Mouse (Mus musculus) hindbrain, embryonic 16.5 days (tissue): ENCODE measurements around the gene Hnrnpu. TPM values are rescaled to one million over a fixed set of nuclear protein-coding genes. Genes with fewer than 3 reads are reported as not detected.
"Not testable (repeated sequence)": the region's sequence is repeated elsewhere in the genome, so short reads cannot be mapped to it uniquely, and the experiment has no call there.

Source experiments
- ATAC-seq: fragments of 200-750 bp; cut with Nextera tagmentation; 2 replicates; pipeline ENCODE4 v1.8.0; 2017; ENCODE audit warnings: moderate TSS enrichment, moderate library complexity
- H3K27ac ChIP-seq: fragments of 300-500 bp; sonication (generic); 2 replicates; pipeline ENCODE4 v1.5.1; 2014; ENCODE audit warnings: low read depth, mild to moderate bottlenecking, control low read depth, low read length, moderate library complexity
- H3K27me3 ChIP-seq: fragments of 300-500 bp; sonication (generic); replicated peaks from 2 replicates; pipeline ENCODE4 v1.6.1; 2014; ENCODE audit warnings: low read length; ENCODE audit not compliant: control insufficient read depth, insufficient read depth
- H3K36me3 ChIP-seq: fragments of 300-500 bp; sonication (generic); 2 replicates; pipeline ENCODE4 v1.6.1; 2014; ENCODE audit warnings: mild to moderate bottlenecking, low read length, moderate library complexity, mixed read lengths; ENCODE audit not compliant: control insufficient read depth, insufficient read depth
- H3K4me1 ChIP-seq: fragments of 300-500 bp; sonication (generic); 2 replicates; pipeline ENCODE4 v1.6.1; 2014; ENCODE audit warnings: low read depth, low read length; ENCODE audit not compliant: control insufficient read depth, insufficient read depth
- H3K4me2 ChIP-seq: fragments of 300-500 bp; sonication (generic); 2 replicates; pipeline ENCODE4 v1.6.1; 2014; ENCODE audit warnings: mild to moderate bottlenecking, low read length, control low read depth, moderate library complexity
- H3K4me3 ChIP-seq: fragments of 300-500 bp; sonication (generic); 2 replicates; pipeline ENCODE4 v1.5.1; 2014; ENCODE audit warnings: mild to moderate bottlenecking, low read length, control low read depth, moderate library complexity
- H3K9ac ChIP-seq: fragments of 300-500 bp; sonication (generic); 2 replicates; pipeline ENCODE4 v1.6.1; 2014; ENCODE audit warnings: low read depth, mild to moderate bottlenecking, control low read depth, low read length, moderate library complexity
- H3K9me3 ChIP-seq: fragments of 300-500 bp; sonication (generic); 2 replicates; pipeline ENCODE4 v1.6.1; 2014; ENCODE audit warnings: mild to moderate bottlenecking, low read length, moderate library complexity; ENCODE audit not compliant: control insufficient read depth
- WGBS: fragments of 180-500 bp; shearing (Covaris S2); extraction: QIAGEN DNeasy Blood & Tissue Kit; methylation state at CpG from one replicate; pipeline ENCODE4 v1.1.7; 2014; 5-methylcytosine and 5-hydroxymethylcytosine counted together
- polyA plus RNA-seq: library from polyadenylated mRNA; unstranded; fragments of >200 nt; fragmentation: Nextera tagmentation; extraction: Ambion mirVana; gene quantifications from 2 replicates; pipeline ENCODE4 v1.2.1, GENCODE M21; 2015

Hnrnpu gene
- polyA plus RNA-seq, 1 experiment from 2014 or later, result 162 TPM

- no peak for ATAC-seq
- no peaks in the 10 kb centered on the region for H3K27me3 ChIP-seq
- H3K36me3 ChIP-seq, result no peaks in the 10 kb centered on the region
- no peak overlapping the region for H3K4me2 ChIP-seq
- no peaks in the 10 kb centered on the region for H3K9me3 ChIP-seq
- no peak overlapping the region for H3K27ac ChIP-seq
- no peak overlapping the region for H3K4me3 ChIP-seq
- 24% methylated on average over 3 of the region's 3 CpGs for WGBS
- H3K4me1 ChIP-seq, result no peaks in the 10 kb centered on the region
- H3K9ac ChIP-seq, result no peak overlapping the region
These were observed 34.2 kb downstream of the Hnrnpu start for GRCm38 (mm10) chr1:178303425-178303824.

GRCm38 (mm10) chr1:178301261-178301660, 36.3 kb downstream of the Hnrnpu start:
- not testable (repeated sequence) for H3K4me2 ChIP-seq

GRCm38 (mm10) chr1:178294051-178294450, 43.5 kb downstream of the Hnrnpu start:
- Histone ChIP-seq H3K27ac (no peak overlapping the region), H3K36me3 (no peaks in the 10 kb centered on the region), H3K4me3 (no peak overlapping the region), H3K9ac (no peak overlapping the region), H3K27me3 (no peaks in the 10 kb centered on the region), H3K9me3 (no peaks in the 10 kb centered on the region), H3K4me1 (no peaks in the 10 kb centered on the region), H3K4me2 (no peak overlapping the region)
- 100% methylated on average over 1 of the region's 1 CpGs for WGBS
- ATAC-seq, result no peak

More at GRCm38 (mm10) chr1:178301261-178301660, 36.3 kb downstream of the Hnrnpu start:
- not testable (repeated sequence) for H3K36me3 ChIP-seq, ATAC-seq, H3K27ac ChIP-seq, H3K27me3 ChIP-seq, H3K4me3 ChIP-seq, H3K4me1 ChIP-seq, H3K9me3 ChIP-seq, H3K9ac ChIP-seq
- 97% methylated on average over 2 of the region's 2 CpGs for WGBS

GRCm38 (mm10) chr1:178291716-178292115, 45.9 kb downstream of the Hnrnpu start:
- no peaks in the 10 kb centered on the region for H3K27me3 ChIP-seq
- no peaks in the 10 kb centered on the region for H3K4me1 ChIP-seq
- H3K27ac ChIP-seq, result no peak overlapping the region
- H3K36me3 ChIP-seq, result no peaks in the 10 kb centered on the region
- no peak overlapping the region for H3K9ac ChIP-seq
- H3K9me3 ChIP-seq, result no peaks in the 10 kb centered on the region
- no peak overlapping the region for H3K4me3 ChIP-seq
- ATAC-seq, result no peak
- no peak overlapping the region for H3K4me2 ChIP-seq
- WGBS, result 88% methylated on average over 3 of the region's 3 CpGs

DNA sequence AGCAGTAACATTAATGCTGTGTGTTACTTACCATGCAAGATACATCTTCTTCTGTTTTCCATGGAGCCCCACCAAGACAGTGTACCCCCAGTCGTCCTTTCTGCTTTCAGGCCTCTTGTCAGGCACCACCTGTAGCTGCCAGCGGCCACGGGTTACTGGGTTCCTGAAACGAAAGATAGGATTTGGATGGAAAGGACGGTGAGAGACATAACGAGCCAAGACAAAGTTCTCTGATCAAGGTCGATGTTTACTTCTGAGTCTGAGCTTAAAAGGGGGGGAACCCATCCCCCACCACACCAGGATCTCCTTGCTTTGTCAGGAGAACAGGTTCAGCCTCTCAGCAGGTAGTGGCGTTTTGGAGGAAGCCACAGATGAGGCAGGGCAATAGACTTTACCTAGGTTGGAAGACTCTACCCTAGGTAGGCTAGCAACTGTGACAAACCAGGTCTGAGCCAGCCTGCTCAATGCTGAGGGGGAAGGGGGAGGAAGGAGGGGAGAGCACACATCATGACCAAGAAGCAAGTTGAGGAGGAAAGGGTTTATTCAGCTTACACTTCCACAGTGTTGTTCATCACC, 49.9 kb downstream of the Hnrnpu start:
- no peak for ATAC-seq
- Histone ChIP-seq H3K4me3 (no peak overlapping the region), H3K9me3 (peaks cover 4% of the 10 kb centered on the region; the same call in 1 of the 2 replicates), H3K27me3 (no peaks in the 10 kb centered on the region), H3K27ac (no peak overlapping the region), H3K36me3 (no peaks in the 10 kb centered on the region), H3K4me1 (no peaks in the 10 kb centered on the region), H3K4me2 (no peak overlapping the region), H3K9ac (no peak overlapping the region)
- WGBS, result 63% methylated on average over 8 of the region's 8 CpGs

- Histone ChIP-seq H3K27ac (no peak overlapping the region), H3K9ac (no peak overlapping the region), H3K9me3 (peaks cover 4% of the 10 kb centered on the region; the same call in 1 of the 2 replicates), H3K36me3 (no peaks in the 10 kb centered on the region), H3K4me2 (no peak overlapping the region), H3K27me3 (no peaks in the 10 kb centered on the region), H3K4me3 (no peak overlapping the region), H3K4me1 (no peaks in the 10 kb centered on the region)
- no peak for ATAC-seq
- 71% methylated on average over 2 of the region's 2 CpGs for WGBS
These were observed 53.5 kb downstream of the Hnrnpu start for GRCm38 (mm10) chr1:178283946-178284720.

DNA sequence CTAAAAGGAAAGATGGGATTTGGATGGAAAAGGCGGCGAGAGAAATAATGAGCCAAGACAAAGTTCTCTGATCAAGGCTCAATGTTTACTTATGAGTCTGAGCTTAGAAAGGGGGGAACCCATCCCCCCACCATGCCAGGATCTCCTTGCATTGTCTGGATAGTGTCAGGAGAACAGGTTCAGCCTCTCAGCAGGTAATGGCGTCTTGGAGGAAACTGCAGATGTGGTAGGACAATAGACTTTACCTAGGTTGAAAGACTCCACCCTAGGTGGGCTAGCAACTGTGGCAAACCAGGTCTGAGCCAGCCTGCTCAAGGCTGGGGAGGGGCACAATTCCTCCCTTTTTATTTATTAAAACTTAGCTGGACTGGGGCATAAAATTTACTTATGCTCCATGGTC, 54.3 kb downstream of the Hnrnpu start:
- H3K9ac ChIP-seq, H3K9me3 ChIP-seq, H3K27me3 ChIP-seq, H3K4me1 ChIP-seq, H3K4me3 ChIP-seq, H3K36me3 ChIP-seq, H3K4me2 ChIP-seq, H3K27ac ChIP-seq, ATAC-seq: not testable (repeated sequence)
- WGBS, result 86% methylated on average over 3 of the region's 3 CpGs

- Histone ChIP-seq H3K4me1 (peaks cover 7% of the 10 kb centered on the region; the same call in 1 of the 2 replicates), H3K27me3 (no peaks in the 10 kb centered on the region), H3K4me2 (peak overlapping the region; percentile 78), H3K9ac (peak overlapping the region; percentile 92), H3K4me3 (peak overlapping the region; percentile 71), H3K36me3 (no peaks in the 10 kb centered on the region), H3K27ac (peak overlapping the region; percentile 95), H3K9me3 (no peaks in the 10 kb centered on the region)
- ATAC-seq, result peak; percentile 97
- WGBS, result under 1% methylated on average over 81 of the region's 87 CpGs
These were observed 61.3 kb downstream of the Hnrnpu start for GRCm38 (mm10) chr1:178276054-178276911.

GRCm38 (mm10) chr1:178275738-178276053, 61.9 kb downstream of the Hnrnpu start:
- Histone ChIP-seq H3K9me3 (no peaks in the 10 kb centered on the region), H3K27ac (peak overlapping the region; percentile 95), H3K4me3 (peak overlapping the region; percentile 71), H3K36me3 (no peaks in the 10 kb centered on the region), H3K9ac (peak overlapping the region; percentile 92), H3K4me1 (peaks cover 7% of the 10 kb centered on the region; the same call in 1 of the 2 replicates), H3K4me2 (peak overlapping the region; percentile 78), H3K27me3 (no peaks in the 10 kb centered on the region)
- ATAC-seq, result peak; percentile 67
- WGBS, result 6% methylated on average over 11 of the region's 11 CpGs
